9 mouse cellular contexts compared by ENCODE assay signal in the genomic region with DNA sequence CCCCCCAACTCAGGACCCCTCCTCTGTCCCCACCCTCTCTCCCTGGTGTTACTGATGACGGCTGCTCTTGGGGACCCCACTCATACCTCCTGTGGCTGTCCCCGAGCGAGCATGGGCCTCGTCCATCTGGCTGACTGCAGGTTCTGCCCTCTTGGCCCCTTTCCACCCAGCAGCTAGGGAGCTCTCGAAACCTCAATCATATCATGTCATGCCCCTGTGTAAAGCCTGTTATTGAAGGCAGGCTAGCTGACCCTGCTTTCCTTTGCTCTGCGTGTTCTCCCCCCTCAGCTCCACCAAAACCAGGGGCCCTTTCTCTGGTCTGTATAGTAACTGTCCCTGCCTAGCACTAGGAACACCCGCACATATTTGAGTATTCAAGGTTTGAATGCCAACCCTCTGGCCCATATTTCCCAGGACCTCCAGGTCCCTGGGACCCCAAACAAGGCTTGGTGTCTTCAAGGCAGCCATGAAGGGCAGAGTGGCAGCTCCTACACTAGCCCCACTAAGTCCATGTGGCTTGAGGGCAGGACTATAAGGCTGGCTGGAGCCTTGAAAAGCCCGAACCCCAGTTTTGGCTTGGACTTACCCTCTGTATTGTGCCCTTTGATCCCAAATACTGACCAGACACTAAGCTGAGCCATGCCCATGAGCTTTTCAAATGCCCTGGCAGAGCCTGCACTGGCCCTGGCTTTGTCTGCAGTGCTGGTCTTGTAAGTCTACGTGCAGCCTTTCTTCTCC. TPM values are rescaled to one million over a fixed set of nuclear protein-coding genes. Genes with fewer than 3 reads are reported as not detected.
DNase-seq lines count a peak whose midpoint lies in the region; ATAC-seq lines count a peak whose summit lies in the region.
"Had no signal": no experiment of that assay in that cellular context is flagged by ENCODE, and none has a peak within 500 bp of the region (broad histone marks: within the 10 kb centered on the region; RNA-seq: fewer than 3 reads in every experiment).

No protein-coding gene starts in this region.

- H3K4me3 ChIP-seq in heart, embryonic 13.5 days, result peak overlapping the region; percentile 0; the same call in 1 of the 2 replicates
- H3K4me3 ChIP-seq in lung, embryonic 16.5 days (ENCODE audit: low read length), result no peak overlapping the region
- H3K4me3 ChIP-seq in hindbrain, embryonic 14.5 days (replicated peaks; ENCODE audit: low read length), result no peak overlapping the region
- H3K4me3 ChIP-seq in neural tube, embryonic 13.5 days, result no peak overlapping the region

- H3K27ac ChIP-seq in heart, embryonic 13.5 days (replicated peaks), result peak overlapping the region; percentile 61
- peak overlapping the region; percentile 71 for H3K27ac ChIP-seq in lung, embryonic 16.5 days (ENCODE audit: low read length)
- peak overlapping the region; percentile 74 for H3K27ac ChIP-seq in hindbrain, embryonic 14.5 days
- H3K27ac ChIP-seq in neural tube, embryonic 13.5 days (replicated peaks), result peak overlapping the region; percentile 85

- no peak for ATAC-seq in heart, embryonic 13.5 days (ENCODE audit: extremely low read depth, insufficient number of reproducible peaks, low FRiP score, low TSS enrichment)
- peak; percentile 5; the same call in 1 of the 2 replicates for ATAC-seq in lung, embryonic 16.5 days (ENCODE audit: low read depth)
- ATAC-seq in hindbrain, embryonic 14.5 days (ENCODE audit: low FRiP score), result no peak; the same call in none of the 2 replicates
- peak; percentile 25; the same call in 1 of the 2 replicates for ATAC-seq in neural tube, embryonic 13.5 days (ENCODE audit: low read depth)

- H3K4me2 ChIP-seq in heart, embryonic 13.5 days, result peak overlapping the region; percentile 51
- H3K4me2 ChIP-seq in lung, embryonic 16.5 days (ENCODE audit: low read depth, low read length), result no peak overlapping the region
- H3K4me2 ChIP-seq in hindbrain, embryonic 14.5 days (replicated peaks), result no peak overlapping the region
- 0 out of 2 replicates have a peak overlapping the region, but pooled peaks have one; percentile 6 for H3K4me2 ChIP-seq in neural tube, embryonic 13.5 days

- H3K9ac ChIP-seq in heart, embryonic 13.5 days, result 0 out of 2 replicates have a peak overlapping the region, but pooled peaks have one; percentile 47
- peak overlapping the region; percentile 36; the same call in 1 of the 2 replicates for H3K9ac ChIP-seq in lung, embryonic 16.5 days (ENCODE audit: low read length)
- no peak overlapping the region for H3K9ac ChIP-seq in hindbrain, embryonic 14.5 days
- H3K9ac ChIP-seq in neural tube, embryonic 13.5 days, result no peak overlapping the region

- 26% methylated on average over 9 of the region's 9 CpGs for WGBS in heart, embryonic 13.5 days
- WGBS in lung, embryonic 16.5 days, result 36% methylated on average over 9 of the region's 9 CpGs
- 10% methylated on average over 9 of the region's 9 CpGs for WGBS in hindbrain, embryonic 14.5 days
- WGBS in neural tube, embryonic 13.5 days, result 17% methylated on average over 9 of the region's 9 CpGs

- DNase-seq in heart, adult 9 months (ENCODE audit: low spot score in 2 of 2), result no peak
- no peak for DNase-seq in lung, postnatal 36 days
- no peak for DNase-seq in hindbrain, embryonic 14.5 days (ENCODE audit: low spot score)
- DNase-seq in B cell, adult 2 months, result no peak
- DNase-seq in spleen, postnatal 4 days (ENCODE audit: low spot score in 2 of 2), result no peak
- DNase-seq: thymus, postnatal 36 days had no signal

- peaks cover 10% of the 10 kb centered on the region; the same call in 1 of the 2 replicates for H3K27me3 ChIP-seq in heart, embryonic 13.5 days (replicated peaks)
- H3K27me3 ChIP-seq in lung, embryonic 16.5 days (ENCODE audit: control insufficient read depth, insufficient read depth, low read depth, low read length), result no peaks in the 10 kb centered on the region
- H3K27me3 ChIP-seq in hindbrain, embryonic 14.5 days (ENCODE audit: control insufficient read depth, insufficient read depth, low read length), result no peaks in the 10 kb centered on the region
- peaks cover 4% of the 10 kb centered on the region for H3K27me3 ChIP-seq in neural tube, embryonic 13.5 days

- no peaks in the 10 kb centered on the region for H3K9me3 ChIP-seq in heart, embryonic 13.5 days
- no peaks in the 10 kb centered on the region for H3K9me3 ChIP-seq in lung, embryonic 16.5 days (ENCODE audit: control insufficient read depth, low read length)
- no peaks in the 10 kb centered on the region for H3K9me3 ChIP-seq in hindbrain, embryonic 14.5 days (ENCODE audit: control insufficient read depth, low read length)
- H3K9me3 ChIP-seq in neural tube, embryonic 13.5 days, result no peaks in the 10 kb centered on the region

- no peaks in the 10 kb centered on the region for H3K36me3 ChIP-seq in heart, embryonic 13.5 days
- no peaks in the 10 kb centered on the region for H3K36me3 ChIP-seq in lung, embryonic 16.5 days (ENCODE audit: control insufficient read depth, insufficient read depth, low read length)
- H3K36me3 ChIP-seq in hindbrain, embryonic 14.5 days (replicated peaks; ENCODE audit: control insufficient read depth, insufficient read depth), result no peaks in the 10 kb centered on the region
- no peaks in the 10 kb centered on the region for H3K36me3 ChIP-seq in neural tube, embryonic 13.5 days

- H3K4me1 ChIP-seq in heart, embryonic 13.5 days, result peaks cover 46% of the 10 kb centered on the region
- H3K4me1 ChIP-seq in lung, embryonic 16.5 days (replicated peaks; ENCODE audit: control insufficient read depth, insufficient read depth, low read length), result peaks cover 51% of the 10 kb centered on the region
- H3K4me1 ChIP-seq in hindbrain, embryonic 14.5 days (replicated peaks; ENCODE audit: control insufficient read depth, insufficient read depth, low read length), result 0 out of 2 replicates have a peak, but pooled peaks cover 10% of the 10 kb centered on the region
- peaks cover 55% of the 10 kb centered on the region for H3K4me1 ChIP-seq in neural tube, embryonic 13.5 days (replicated peaks)

RNA-seq across cellular contexts. Expression of gene Fgfr3, which starts 15.7 kb away (rescaled TPM):
- polyA plus RNA-seq in heart, embryonic 13.5 days (2015; fragmentation: Nextera tagmentation; extraction: Ambion mirVana), result 4.1 and 4.3 TPM in 2 replicates
- 64.4 and 67.2 TPM in 2 replicates for polyA plus RNA-seq in lung, embryonic 16.5 days (2015; fragmentation: Nextera tagmentation; extraction: Ambion mirVana)
- polyA plus RNA-seq in hindbrain, embryonic 14.5 days (2014; fragmentation: Nextera tagmentation; extraction: Ambion mirVana), result 46.5 and 47.2 TPM in 2 replicates
- polyA plus RNA-seq in neural tube, embryonic 13.5 days (2015; fragmentation: Nextera tagmentation; extraction: Ambion mirVana), result 42.3 and 44.9 TPM in 2 replicates

RNA-seq across cellular contexts. Expression of gene Tmem129, which starts 47.6 kb away (rescaled TPM):
- 32.0 and 33.0 TPM in 2 replicates for polyA plus RNA-seq in heart, embryonic 13.5 days (2015; fragmentation: Nextera tagmentation; extraction: Ambion mirVana)
- 41.0 and 41.8 TPM in 2 replicates for polyA plus RNA-seq in lung, embryonic 16.5 days (2015; fragmentation: Nextera tagmentation; extraction: Ambion mirVana)
- 27.5 and 28.8 TPM in 2 replicates for polyA plus RNA-seq in hindbrain, embryonic 14.5 days (2014; fragmentation: Nextera tagmentation; extraction: Ambion mirVana)
- 24.7 and 27.6 TPM in 2 replicates for polyA plus RNA-seq in neural tube, embryonic 13.5 days (2015; fragmentation: Nextera tagmentation; extraction: Ambion mirVana)

RNA-seq across cellular contexts. Expression of gene Tacc3, which starts 47.9 kb away (rescaled TPM):
- polyA plus RNA-seq in heart, embryonic 13.5 days (2015; fragmentation: Nextera tagmentation; extraction: Ambion mirVana), result 122 and 125 TPM in 2 replicates
- 190 and 214 TPM in 2 replicates for polyA plus RNA-seq in lung, embryonic 16.5 days (2015; fragmentation: Nextera tagmentation; extraction: Ambion mirVana)
- polyA plus RNA-seq in hindbrain, embryonic 14.5 days (2014; fragmentation: Nextera tagmentation; extraction: Ambion mirVana), result 32.3 and 41.0 TPM in 2 replicates
- 40.7 and 46.3 TPM in 2 replicates for polyA plus RNA-seq in neural tube, embryonic 13.5 days (2015; fragmentation: Nextera tagmentation; extraction: Ambion mirVana)

RNA-seq across cellular contexts. Expression of gene Slbp, which starts 53.4 kb away (rescaled TPM):
- polyA plus RNA-seq in heart, embryonic 13.5 days (2015; fragmentation: Nextera tagmentation; extraction: Ambion mirVana), result 114 and 121 TPM in 2 replicates
- polyA plus RNA-seq in lung, embryonic 16.5 days (2015; fragmentation: Nextera tagmentation; extraction: Ambion mirVana), result 242 and 259 TPM in 2 replicates
- polyA plus RNA-seq in hindbrain, embryonic 14.5 days (2014; fragmentation: Nextera tagmentation; extraction: Ambion mirVana), result 115 and 125 TPM in 2 replicates
- polyA plus RNA-seq in neural tube, embryonic 13.5 days (2015; fragmentation: Nextera tagmentation; extraction: Ambion mirVana), result 113 and 132 TPM in 2 replicates

Comparison
In these comparisons a context has a peak if more than half of its experiments do, and no peak if none do; other contexts are left out.
1. ATAC-seq: peak in lung, embryonic 16.5 days (single experiment) and neural tube, embryonic 13.5 days (single experiment); none in heart, embryonic 13.5 days (single experiment) and hindbrain, embryonic 14.5 days (single experiment).
2. H3K4me2 ChIP-seq: peak in heart, embryonic 13.5 days (single experiment) and neural tube, embryonic 13.5 days (single experiment); none in lung, embryonic 16.5 days (single experiment) and hindbrain, embryonic 14.5 days (single experiment).
3. H3K9ac ChIP-seq: peak in heart, embryonic 13.5 days (single experiment) and lung, embryonic 16.5 days (single experiment); none in hindbrain, embryonic 14.5 days (single experiment) and neural tube, embryonic 13.5 days (single experiment).
4. Peak in every context shown above with its lines, with median percentiles within 50 percentile points of each other: H3K27ac ChIP-seq.